Comparison of ENCODE assay signal across 9 mouse cellular contexts in the genomic region with DNA sequence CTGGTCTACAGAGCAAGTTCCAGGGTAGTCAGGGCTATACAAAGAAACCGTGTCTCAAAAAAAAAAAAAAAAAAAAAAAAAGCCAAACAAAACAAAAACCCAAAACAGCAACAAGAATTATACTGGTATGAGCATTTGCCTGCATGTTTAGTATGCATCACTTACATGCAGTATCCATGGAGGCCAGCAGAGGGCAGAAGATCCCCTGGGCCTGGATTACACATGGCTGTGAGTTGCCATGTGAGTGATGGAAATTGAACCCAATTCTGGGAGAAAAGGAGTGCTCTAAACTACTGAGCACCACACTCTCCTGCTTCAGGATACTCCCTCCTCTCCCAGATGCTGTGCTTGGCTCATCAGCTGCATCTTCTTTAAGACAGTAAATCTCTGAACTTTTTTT. TPM values are rescaled to one million over a fixed set of nuclear protein-coding genes. Genes with fewer than 3 reads are reported as not detected.
DNase-seq lines count a peak whose midpoint lies in the region; ATAC-seq lines count a peak whose summit lies in the region.
"Had no signal": no experiment of that assay in that cellular context is flagged by ENCODE, and none has a peak within 500 bp of the region (broad histone marks: within the 10 kb centered on the region; RNA-seq: fewer than 3 reads in every experiment).

No protein-coding gene starts in this region.

- DNase-seq in midbrain, embryonic 14.5 days, result peak; percentile 79
- DNase-seq in adrenal gland, adult (ENCODE audit: inconsistent age in 2 of 2, low spot score in 1 of 2), result peak; percentile 64 to 83
- peak; percentile 74 for DNase-seq in embryo, embryonic 10 days (ENCODE audit: low spot score)
- DNase-seq in hindlimb bud, embryonic 11.5 days (ENCODE audit: extremely low spot score, low read depth, low spot score), result peak; percentile 44
- peak; percentile 76 for DNase-seq in limb, embryonic 11.5 days (ENCODE audit: low spot score)
- DNase-seq in right cerebral cortex, postnatal 14 days, result peak; percentile 75

- peaks cover 9% of the 10 kb centered on the region for H3K4me1 ChIP-seq in midbrain, embryonic 14.5 days (ENCODE audit: control insufficient read depth, insufficient read depth, low read length)
- H3K4me1 ChIP-seq in midbrain, embryonic 15.5 days, result peaks cover 8% of the 10 kb centered on the region
- peaks cover 3% of the 10 kb centered on the region for H3K4me1 ChIP-seq in limb, embryonic 11.5 days (ENCODE audit: control insufficient read depth, insufficient read depth, low read length)

- H3K27me3 ChIP-seq in midbrain, embryonic 14.5 days (ENCODE audit: control insufficient read depth, insufficient read depth, low read length), result no peaks in the 10 kb centered on the region
- no peaks in the 10 kb centered on the region for H3K27me3 ChIP-seq in midbrain, embryonic 15.5 days (replicated peaks)
- H3K27me3 ChIP-seq in limb, embryonic 11.5 days (ENCODE audit: control insufficient read depth, insufficient read depth, low read length), result no peaks in the 10 kb centered on the region
- H3K27me3 ChIP-seq: heart, embryonic 15.5 days had no signal

- H3K9me3 ChIP-seq in midbrain, embryonic 14.5 days (ENCODE audit: control insufficient read depth, low read length), result no peaks in the 10 kb centered on the region
- H3K9me3 ChIP-seq in midbrain, embryonic 15.5 days, result no peaks in the 10 kb centered on the region
- H3K9me3 ChIP-seq in limb, embryonic 11.5 days (ENCODE audit: control insufficient read depth, low read length), result no peaks in the 10 kb centered on the region
- H3K9me3 ChIP-seq: heart, embryonic 15.5 days had no signal

- H3K4me2 ChIP-seq in midbrain, embryonic 14.5 days (ENCODE audit: low read length), result no peak overlapping the region
- H3K4me2 ChIP-seq in midbrain, embryonic 15.5 days, result no peak overlapping the region
- H3K4me2 ChIP-seq in limb, embryonic 11.5 days (ENCODE audit: low read depth, severe bottlenecking), result no peak overlapping the region
- H3K4me2 ChIP-seq: heart, embryonic 15.5 days had no signal

- no peak overlapping the region for H3K27ac ChIP-seq in midbrain, embryonic 14.5 days (replicated peaks; ENCODE audit: low read depth, low read length)
- H3K27ac ChIP-seq in midbrain, embryonic 15.5 days, result no peak overlapping the region
- no peak overlapping the region for H3K27ac ChIP-seq in limb, embryonic 11.5 days (replicated peaks; ENCODE audit: low read depth, low read length)
- H3K27ac ChIP-seq: heart, embryonic 15.5 days had no signal

- 42% methylated on average over 1 of the region's 1 CpGs for WGBS in midbrain, embryonic 14.5 days
- 25% methylated on average over 1 of the region's 1 CpGs for WGBS in midbrain, embryonic 15.5 days
- WGBS in limb, embryonic 11.5 days, result 40% methylated on average over 1 of the region's 1 CpGs

- no peak overlapping the region for H3K9ac ChIP-seq in midbrain, embryonic 14.5 days (replicated peaks; ENCODE audit: low read length)
- H3K9ac ChIP-seq in midbrain, embryonic 15.5 days, result no peak overlapping the region
- no peak overlapping the region for H3K9ac ChIP-seq in limb, embryonic 11.5 days (ENCODE audit: low read length)
- H3K9ac ChIP-seq: heart, embryonic 15.5 days had no signal

- no peak for ATAC-seq in midbrain, embryonic 14.5 days (ENCODE audit: low FRiP score, low TSS enrichment)
- ATAC-seq in midbrain, embryonic 15.5 days (replicated peaks), result no peak
- ATAC-seq in limb, embryonic 11.5 days (ENCODE audit: insufficient number of reproducible peaks, low FRiP score, low TSS enrichment, low read depth), result no peak
- ATAC-seq in activated CD4-positive, CD25-positive, alpha-beta regulatory T cell, adult 4 months, result no peak

- H3K4me3 ChIP-seq in midbrain, embryonic 14.5 days (replicated peaks; ENCODE audit: low read depth, low read length), result no peak overlapping the region
- no peak overlapping the region for H3K4me3 ChIP-seq in midbrain, embryonic 15.5 days
- H3K4me3 ChIP-seq in limb, embryonic 11.5 days (ENCODE audit: low read depth, low read length), result no peak overlapping the region
- H3K4me3 ChIP-seq: heart, embryonic 15.5 days had no signal

- H3K36me3 ChIP-seq in midbrain, embryonic 14.5 days (ENCODE audit: control insufficient read depth, insufficient read depth, low read length), result peaks cover 7% of the 10 kb centered on the region; the same call in 1 of the 2 replicates
- H3K36me3 ChIP-seq in midbrain, embryonic 15.5 days (replicated peaks), result peaks cover 8% of the 10 kb centered on the region; the same call in 1 of the 2 replicates
- no peaks in the 10 kb centered on the region for H3K36me3 ChIP-seq in limb, embryonic 11.5 days (ENCODE audit: control insufficient read depth, insufficient read depth, low read length)
- H3K36me3 ChIP-seq: heart, embryonic 15.5 days had no signal

RNA-seq across cellular contexts. Expression of a gene that starts 4.2 kb away (rescaled TPM):
- 40.3 and 55.3 TPM in 2 replicates for polyA plus RNA-seq in midbrain, embryonic 14.5 days (2014; fragmentation: Nextera tagmentation; extraction: Ambion mirVana)
- polyA plus RNA-seq in midbrain, embryonic 15.5 days (2015; fragmentation: Nextera tagmentation; extraction: Ambion mirVana), result 47.2 and 48.2 TPM in 2 replicates
- polyA plus RNA-seq in limb, embryonic 11.5 days (2014; fragmentation: Nextera tagmentation; extraction: Ambion mirVana), result 42.4 and 48.0 TPM in 2 replicates
- polyA plus RNA-seq in activated CD4-positive, CD25-positive, alpha-beta regulatory T cell, adult 4 months (2017; shearing (Covaris generic)), result 10 to 100 TPM; 17.6 to 18.9 TPM

RNA-seq across cellular contexts. Expression of a gene that starts 31.7 kb away (rescaled TPM):
- polyA plus RNA-seq in midbrain, embryonic 14.5 days (2014; fragmentation: Nextera tagmentation; extraction: Ambion mirVana), result 0.59 and 0.72 TPM in 2 replicates
- polyA plus RNA-seq in midbrain, embryonic 15.5 days (2015; fragmentation: Nextera tagmentation; extraction: Ambion mirVana), result 1.3 TPM in 2 replicates
- 0.75 and 0.76 TPM in 2 replicates for polyA plus RNA-seq in limb, embryonic 11.5 days (2014; fragmentation: Nextera tagmentation; extraction: Ambion mirVana)
- polyA plus RNA-seq in activated CD4-positive, CD25-positive, alpha-beta regulatory T cell, adult 4 months (2017; shearing (Covaris generic)), result under 1 TPM; 0.22 to 0.42 TPM

RNA-seq across cellular contexts. Expression of a gene that starts 47.4 kb away (rescaled TPM):
- 155 and 172 TPM in 2 replicates for polyA plus RNA-seq in midbrain, embryonic 14.5 days (2014; fragmentation: Nextera tagmentation; extraction: Ambion mirVana)
- polyA plus RNA-seq in midbrain, embryonic 15.5 days (2015; fragmentation: Nextera tagmentation; extraction: Ambion mirVana), result 173 and 193 TPM in 2 replicates
- polyA plus RNA-seq in limb, embryonic 11.5 days (2014; fragmentation: Nextera tagmentation; extraction: Ambion mirVana), result 45.5 and 51.6 TPM in 2 replicates
- polyA plus RNA-seq in activated CD4-positive, CD25-positive, alpha-beta regulatory T cell, adult 4 months (2017; shearing (Covaris generic)), result 10 to 100 TPM; 77.7 to 78.9 TPM

RNA-seq across cellular contexts. Expression of a gene that starts 48.3 kb away (rescaled TPM):
- polyA plus RNA-seq in midbrain, embryonic 14.5 days (2014; fragmentation: Nextera tagmentation; extraction: Ambion mirVana), result 3.2 and 4.7 TPM in 2 replicates
- polyA plus RNA-seq in midbrain, embryonic 15.5 days (2015; fragmentation: Nextera tagmentation; extraction: Ambion mirVana), result 7.5 and 7.9 TPM in 2 replicates
- 0.08 TPM in 1 of 2 replicates, not detected in the other for polyA plus RNA-seq in limb, embryonic 11.5 days (2014; fragmentation: Nextera tagmentation; extraction: Ambion mirVana)
- not detected for polyA plus RNA-seq in activated CD4-positive, CD25-positive, alpha-beta regulatory T cell, adult 4 months (2017; shearing (Covaris generic))

RNA-seq across cellular contexts. Expression of a gene that starts 58.1 kb away (rescaled TPM):
- 48.5 and 76.5 TPM in 2 replicates for polyA plus RNA-seq in midbrain, embryonic 14.5 days (2014; fragmentation: Nextera tagmentation; extraction: Ambion mirVana)
- 72.7 and 75.6 TPM in 2 replicates for polyA plus RNA-seq in midbrain, embryonic 15.5 days (2015; fragmentation: Nextera tagmentation; extraction: Ambion mirVana)
- polyA plus RNA-seq in limb, embryonic 11.5 days (2014; fragmentation: Nextera tagmentation; extraction: Ambion mirVana), result 53.0 and 54.6 TPM in 2 replicates
- 1 to 10 TPM; 5.2 to 8.0 TPM for polyA plus RNA-seq in activated CD4-positive, CD25-positive, alpha-beta regulatory T cell, adult 4 months (2017; shearing (Covaris generic))
